Mouse (Mus musculus) forebrain, embryonic 10.5 days (tissue): Measurements from ENCODE around the gene Tor1aip1. TPM values are rescaled to one million over a fixed set of nuclear protein-coding genes. Genes with fewer than 3 reads are reported as not detected.

Source experiments
- DNase-seq: peaks from one replicate; pipeline ENCODE4 v3.0.0-alpha.2; 2017; ENCODE audit warnings: low spot score; ENCODE audit errors: extremely low spot score
- H3K27ac ChIP-seq: fragments of 300-500 bp; sonication (generic); 2 replicates; pipeline ENCODE4 v1.5.1; 2016; ENCODE audit warnings: mild to moderate bottlenecking
- H3K27me3 ChIP-seq: fragments of 300-500 bp; sonication (generic); 2 replicates; pipeline ENCODE4 v1.6.1; 2016; ENCODE audit warnings: mild to moderate bottlenecking; ENCODE audit not compliant: poor library complexity, severe bottlenecking
- H3K36me3 ChIP-seq: fragments of 300-500 bp; sonication (generic); replicated peaks from 2 replicates; pipeline ENCODE4 v1.6.1; 2016; ENCODE audit warnings: mild to moderate bottlenecking, moderate library complexity
- H3K4me1 ChIP-seq: fragments of 300-500 bp; sonication (generic); 2 replicates; pipeline ENCODE4 v1.6.1; 2016
- H3K4me3 ChIP-seq: fragments of 300-500 bp; sonication (generic); 2 replicates; pipeline ENCODE4 v1.5.1; 2016; ENCODE audit warnings: mild to moderate bottlenecking, moderate library complexity
- H3K9me3 ChIP-seq: fragments of 300-500 bp; sonication (generic); 2 replicates; pipeline ENCODE4 v1.6.1; 2016; ENCODE audit warnings: mild to moderate bottlenecking, moderate library complexity
- WGBS: fragments of 180-500 bp; shearing (Covaris S2); methylation state at CpG from one replicate; pipeline ENCODE4 v1.1.7; 2016; 5-methylcytosine and 5-hydroxymethylcytosine counted together
- polyA plus RNA-seq: library from polyadenylated mRNA; unstranded; fragments of >200 nt; fragmentation: Nextera tagmentation; extraction: Ambion mirVana; gene quantifications from 2 replicates; pipeline ENCODE4 v1.2.1, GENCODE M21; 2016

Tor1aip1 gene
- polyA plus RNA-seq, 1 experiment from 2014 or later: 42.2 TPM

- peaks cover 24% of the 10 kb centered on the region for H3K4me1 ChIP-seq
- under 1% methylated on average over 56 of the region's 57 CpGs for WGBS
- H3K36me3 ChIP-seq: no peaks in the 10 kb centered on the region
- H3K9me3 ChIP-seq: no peaks in the 10 kb centered on the region
- H3K27me3 ChIP-seq: no peaks in the 10 kb centered on the region
- peak; percentile 99 for DNase-seq
- peak within 1 kb of the TSS; percentile 98 for H3K4me3 ChIP-seq
- H3K27ac ChIP-seq: peak within 1 kb of the TSS; percentile 99
Observed at GRCm38 (mm10) chr1:155973068-155973718, 63.1 kb downstream of the Tor1aip1 start, which contains the start of gene Cep350. Gene Cep350 (minus strand): TSS chr1:155973255.

DNA sequence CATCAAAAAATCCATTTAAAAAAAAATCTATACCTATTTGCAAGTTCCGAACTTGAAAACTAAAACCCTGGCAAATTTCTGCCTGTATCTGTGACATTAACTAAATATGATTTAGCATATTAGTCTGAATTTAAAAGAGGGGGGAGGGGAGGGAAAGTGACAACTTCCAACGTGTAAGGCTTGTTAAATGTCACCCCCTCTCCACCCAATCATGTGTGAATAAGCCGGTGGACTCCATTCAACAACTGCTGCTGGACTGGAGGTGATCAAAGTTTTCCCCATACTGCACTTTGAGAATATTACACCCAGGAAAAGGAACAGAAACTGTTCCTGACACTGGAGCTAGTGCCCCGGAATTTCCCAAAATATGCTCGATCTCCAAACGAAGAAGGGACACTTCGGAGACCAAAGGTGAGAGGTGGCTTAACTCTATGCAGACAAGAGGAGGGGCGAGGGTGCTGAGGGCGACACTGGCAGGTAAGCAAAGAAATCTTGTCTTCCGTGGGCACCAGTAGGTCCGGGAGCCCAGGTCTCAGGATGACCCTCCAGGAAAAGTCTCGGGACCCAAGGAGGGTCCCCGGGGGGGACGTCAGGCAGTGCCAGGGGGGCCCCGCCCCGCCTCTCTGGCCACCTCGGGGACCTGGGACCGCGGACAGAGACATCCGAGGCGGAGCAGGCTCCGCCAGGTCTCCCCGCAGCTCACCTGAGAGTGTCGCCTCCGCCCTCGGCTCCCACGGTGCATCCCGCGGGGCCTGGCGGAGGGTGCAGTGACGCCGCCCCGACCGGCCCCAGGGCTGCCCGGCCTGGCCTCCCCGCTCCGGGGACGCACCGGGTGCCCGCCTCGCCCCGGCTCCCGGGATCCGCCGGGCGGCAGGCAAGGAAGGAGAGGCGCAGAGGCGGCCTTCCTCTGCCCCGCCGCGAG lies 63.9 kb downstream of the Tor1aip1 start:
- no peaks in the 10 kb centered on the region for H3K27me3 ChIP-seq
- no peaks in the 10 kb centered on the region for H3K9me3 ChIP-seq
- peak overlapping the region; percentile 98 for H3K4me3 ChIP-seq
- no peaks in the 10 kb centered on the region for H3K36me3 ChIP-seq
- 2% methylated on average over 51 of the region's 51 CpGs for WGBS
- H3K4me1 ChIP-seq: peaks cover 24% of the 10 kb centered on the region
- H3K27ac ChIP-seq: peak overlapping the region; percentile 99
- DNase-seq: no peak

Other genes starting within 250 kb of the Tor1aip1 start
- gene Qsox1, start 223.6 kb downstream of the Tor1aip1 start, polyA plus RNA-seq: 15.8 and 16.6 TPM in 2 replicates
- 5.7 and 6.1 TPM in 2 replicates for gene Cep350, start 63.2 kb downstream of the Tor1aip1 start, polyA plus RNA-seq
- 104 and 108 TPM in 2 replicates for gene Tor1aip2, start 1.1 kb downstream of the Tor1aip1 start, polyA plus RNA-seq
- gene Fam163a, start 168.5 kb upstream of the Tor1aip1 start, polyA plus RNA-seq: 2.6 and 3.0 TPM in 2 replicates